Mouse (Mus musculus) gastrocnemius, postnatal 10 days (tissue): ENCODE results near the gene Treml4. TPM values are rescaled to one million over a fixed set of nuclear protein-coding genes. Genes with fewer than 3 reads are reported as not detected.
A peak's percentile ranks its signal among the peaks of the same experiment; 100 is the strongest.
"Not testable (repeated sequence)": the region's sequence is repeated elsewhere in the genome, so short reads cannot be mapped to it uniquely, and the experiment has no call there.

Experiments
- DNase-seq: peaks from one replicate; pipeline ENCODE4 v3.0.0; 2021; ENCODE audit warnings: mixed read lengths
- total RNA-seq, 2 experiments: library from RNA; stranded (reverse); gene quantifications; 2 replicates each; pipeline ENCODE4 v1.2.3; 2021

The Treml4 gene
- total RNA-seq, 2 experiments from 2014 or later, result 0.36 TPM; not detected in 1

- peak; percentile 82 for DNase-seq
Observed at GRCm38 (mm10) chr17:48274885-48275284, 10.8 kb downstream of the Treml4 start.

- no peak for DNase-seq
Observed at GRCm38 (mm10) chr17:48275736-48276135, 11.6 kb downstream of the Treml4 start.

- no peak for DNase-seq
Observed at GRCm38 (mm10) chr17:48278381-48278780, 14.3 kb downstream of the Treml4 start.

- no peak for DNase-seq
Observed at GRCm38 (mm10) chr17:48279002-48279401, 14.9 kb downstream of the Treml4 start.

GRCm38 (mm10) chr17:48280943-48281738, 17.0 kb downstream of the Treml4 start:
- no peak for DNase-seq

- no peak for DNase-seq
Observed at GRCm38 (mm10) chr17:48281739-48282085, 17.6 kb downstream of the Treml4 start.

- no peak for DNase-seq
Observed at GRCm38 (mm10) chr17:48286765-48287164, 22.7 kb downstream of the Treml4 start.

GRCm38 (mm10) chr17:48287276-48287675, 23.2 kb downstream of the Treml4 start:
- no peak for DNase-seq

- DNase-seq, result no peak
Observed at GRCm38 (mm10) chr17:48293500-48294194, 29.6 kb downstream of the Treml4 start.

- DNase-seq, result no peak
Observed at GRCm38 (mm10) chr17:48299203-48299602, 35.1 kb downstream of the Treml4 start, which contains the start of gene Treml2. Treml2 (plus strand) TSS chr17:48299498.

- DNase-seq, result no peak
Observed at GRCm38 (mm10) chr17:48299756-48300155, 35.7 kb downstream of the Treml4 start.

- DNase-seq, result no peak
Observed at GRCm38 (mm10) chr17:48300199-48300598, 36.1 kb downstream of the Treml4 start.

GRCm38 (mm10) chr17:48300861-48301260, 36.8 kb downstream of the Treml4 start:
- DNase-seq, result no peak

GRCm38 (mm10) chr17:48301792-48302191, 37.7 kb downstream of the Treml4 start:
- no peak for DNase-seq

- no peak for DNase-seq
Observed at GRCm38 (mm10) chr17:48312124-48312523, 48.0 kb downstream of the Treml4 start.

- DNase-seq, result not testable (repeated sequence)
Observed at GRCm38 (mm10) chr17:48315905-48316579, 51.9 kb downstream of the Treml4 start, which contains the start of gene B430306N03Rik. B430306N03Rik (plus strand) TSS chr17:48316141.

GRCm38 (mm10) chr17:48318686-48319085, 54.6 kb downstream of the Treml4 start:
- no peak for DNase-seq

- DNase-seq, result no peak
Observed at GRCm38 (mm10) chr17:48321279-48321678, 57.2 kb downstream of the Treml4 start.

- no peak for DNase-seq
Observed at GRCm38 (mm10) chr17:48323236-48323635, 59.1 kb downstream of the Treml4 start.

- no peak for DNase-seq
Observed at GRCm38 (mm10) chr17:48324258-48324657, 60.2 kb downstream of the Treml4 start.
